Mouse (Mus musculus): ENCODE results near the gene Tmem190. TPM values are rescaled to one million over a fixed set of nuclear protein-coding genes. Genes with fewer than 3 reads are reported as not detected.

Tmem190 gene
- polyA plus RNA-seq, 1 experiment from 2014 or later = not detected

DNA sequence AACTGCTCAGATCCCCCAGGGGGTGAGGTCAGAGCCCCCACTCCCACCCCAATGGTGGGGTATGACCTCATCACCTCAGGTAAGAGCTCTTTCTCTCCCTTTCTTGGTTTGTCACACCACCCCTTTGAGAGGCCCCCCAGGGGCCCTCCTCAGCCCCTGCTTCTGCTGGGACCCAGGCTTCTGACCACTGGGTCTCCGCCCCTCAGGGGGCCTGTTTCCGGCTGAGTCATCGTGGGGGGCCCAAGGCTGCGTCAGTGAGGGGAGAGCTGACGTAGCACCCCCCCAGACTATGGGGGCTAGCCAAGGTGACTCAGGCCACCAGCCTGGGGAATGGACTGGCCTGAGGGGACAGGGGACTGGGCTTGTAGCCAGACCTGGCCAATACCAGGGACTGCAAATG, 2.8 kb upstream of the Tmem190 start:
- Histone ChIP-seq H3K4me3 (ENCODE audit: low read depth, low read length) (no peak overlapping the region), H3K27ac (ENCODE audit: low read depth, low read length) (no peak overlapping the region), H3K9me3 (ENCODE audit: control insufficient read depth) (no peaks in the 10 kb centered on the region), H3K4me2 (replicated peaks; ENCODE audit: low read depth) (no peak overlapping the region), H3K9ac (ENCODE audit: low read depth, low read length) (no peak overlapping the region), H3K4me1 (replicated peaks; ENCODE audit: control insufficient read depth, insufficient read depth, low read length) (no peaks in the 10 kb centered on the region), H3K27me3 (replicated peaks; ENCODE audit: control insufficient read depth, insufficient read depth, low read length) (peaks cover 37% of the 10 kb centered on the region), H3K36me3 (ENCODE audit: control insufficient read depth, insufficient read depth) (peaks cover 7% of the 10 kb centered on the region; the same call in 1 of the 2 replicates)
- no peak for ATAC-seq
- TF ChIP-seq CTCF (IDR thresholded peaks at IDR 0.05; ENCODE audit: low read depth) = no peak
- 28% methylated on average over 5 of the region's 5 CpGs for WGBS

DNA sequence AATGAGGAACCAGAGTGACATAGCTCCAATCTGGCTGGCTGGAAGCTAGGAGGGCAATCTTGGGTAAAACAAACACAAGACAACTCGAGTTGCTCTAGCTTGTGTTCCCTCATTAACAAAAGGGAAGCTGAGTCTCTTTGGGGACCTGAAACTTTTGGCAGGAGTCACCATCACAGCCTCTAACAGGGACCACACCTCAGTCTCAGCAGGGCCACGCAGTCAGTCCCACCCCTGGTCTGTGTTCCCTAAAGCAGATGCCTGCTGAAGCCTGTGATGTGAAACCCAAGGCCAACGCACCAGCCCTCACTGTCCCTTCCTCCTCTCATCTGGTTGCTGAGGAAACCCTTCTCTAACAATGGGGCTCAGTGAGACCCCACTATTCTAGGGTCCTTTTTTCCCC, 607 bp upstream of the Tmem190 start:
- no peak overlapping the region for H3K27ac ChIP-seq (ENCODE audit: low read depth, low read length)
- H3K9ac ChIP-seq (ENCODE audit: low read depth, low read length) = no peak overlapping the region
- 46% methylated on average over 3 of the region's 3 CpGs for WGBS
- no peak for TF ChIP-seq CTCF (IDR thresholded peaks at IDR 0.05; ENCODE audit: low read depth)
- H3K4me3 ChIP-seq (ENCODE audit: low read depth, low read length) = no peak overlapping the region
- no peak overlapping the region for H3K4me2 ChIP-seq (replicated peaks; ENCODE audit: low read depth)
- no peaks in the 10 kb centered on the region for H3K4me1 ChIP-seq (replicated peaks; ENCODE audit: control insufficient read depth, insufficient read depth, low read length)
- peaks cover 8% of the 10 kb centered on the region; the same call in 1 of the 2 replicates for H3K36me3 ChIP-seq (ENCODE audit: control insufficient read depth, insufficient read depth)
- no peaks in the 10 kb centered on the region for H3K9me3 ChIP-seq (ENCODE audit: control insufficient read depth)
- H3K27me3 ChIP-seq (replicated peaks; ENCODE audit: control insufficient read depth, insufficient read depth, low read length) = peaks cover 20% of the 10 kb centered on the region
- no peak for ATAC-seq

DNA sequence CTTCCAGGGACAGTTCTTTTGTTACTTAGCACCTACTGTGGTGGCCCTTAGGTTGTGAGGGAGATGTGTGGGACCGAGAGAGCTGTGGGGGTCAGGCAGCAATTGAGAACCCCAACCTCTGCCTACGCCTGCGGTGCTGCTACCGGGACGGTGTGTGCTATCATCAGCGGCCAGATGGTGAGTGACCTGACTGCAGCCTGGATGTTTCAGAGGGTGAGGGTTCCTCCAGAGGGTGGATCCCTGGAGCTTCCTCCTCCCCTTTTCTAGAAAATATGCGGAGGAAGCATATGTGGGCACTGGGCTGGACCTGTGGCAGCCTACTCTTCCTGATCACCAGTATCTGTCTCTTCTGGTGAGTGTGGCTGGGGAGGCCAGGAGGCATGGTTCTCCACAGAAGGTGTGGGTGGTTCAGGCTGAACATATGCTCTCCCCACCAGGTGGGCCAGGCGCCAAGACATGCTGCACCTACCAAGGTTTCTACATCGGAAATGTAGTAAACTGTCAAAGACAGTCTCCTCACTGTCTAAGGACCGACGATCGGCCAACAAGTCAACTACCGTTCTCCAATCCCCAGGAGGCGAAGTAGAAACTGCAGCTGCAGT, 1.0 kb downstream of the Tmem190 start:
- Histone ChIP-seq H3K27me3 (replicated peaks; ENCODE audit: control insufficient read depth, insufficient read depth, low read length) (0 out of 2 replicates have a peak, but pooled peaks cover 4% of the 10 kb centered on the region), H3K4me2 (replicated peaks; ENCODE audit: low read depth) (no peak overlapping the region), H3K9me3 (ENCODE audit: control insufficient read depth) (no peaks in the 10 kb centered on the region), H3K36me3 (ENCODE audit: control insufficient read depth, insufficient read depth) (peaks cover 8% of the 10 kb centered on the region; the same call in 1 of the 2 replicates), H3K9ac (ENCODE audit: low read depth, low read length) (no peak overlapping the region), H3K4me1 (replicated peaks; ENCODE audit: control insufficient read depth, insufficient read depth, low read length) (no peaks in the 10 kb centered on the region), H3K4me3 (ENCODE audit: low read depth, low read length) (no peak overlapping the region), H3K27ac (ENCODE audit: low read depth, low read length) (no peak overlapping the region)
- ATAC-seq = no peak
- TF ChIP-seq CTCF (IDR thresholded peaks at IDR 0.05; ENCODE audit: low read depth) = no peak
- WGBS = 80% methylated on average over 14 of the region's 14 CpGs

DNA sequence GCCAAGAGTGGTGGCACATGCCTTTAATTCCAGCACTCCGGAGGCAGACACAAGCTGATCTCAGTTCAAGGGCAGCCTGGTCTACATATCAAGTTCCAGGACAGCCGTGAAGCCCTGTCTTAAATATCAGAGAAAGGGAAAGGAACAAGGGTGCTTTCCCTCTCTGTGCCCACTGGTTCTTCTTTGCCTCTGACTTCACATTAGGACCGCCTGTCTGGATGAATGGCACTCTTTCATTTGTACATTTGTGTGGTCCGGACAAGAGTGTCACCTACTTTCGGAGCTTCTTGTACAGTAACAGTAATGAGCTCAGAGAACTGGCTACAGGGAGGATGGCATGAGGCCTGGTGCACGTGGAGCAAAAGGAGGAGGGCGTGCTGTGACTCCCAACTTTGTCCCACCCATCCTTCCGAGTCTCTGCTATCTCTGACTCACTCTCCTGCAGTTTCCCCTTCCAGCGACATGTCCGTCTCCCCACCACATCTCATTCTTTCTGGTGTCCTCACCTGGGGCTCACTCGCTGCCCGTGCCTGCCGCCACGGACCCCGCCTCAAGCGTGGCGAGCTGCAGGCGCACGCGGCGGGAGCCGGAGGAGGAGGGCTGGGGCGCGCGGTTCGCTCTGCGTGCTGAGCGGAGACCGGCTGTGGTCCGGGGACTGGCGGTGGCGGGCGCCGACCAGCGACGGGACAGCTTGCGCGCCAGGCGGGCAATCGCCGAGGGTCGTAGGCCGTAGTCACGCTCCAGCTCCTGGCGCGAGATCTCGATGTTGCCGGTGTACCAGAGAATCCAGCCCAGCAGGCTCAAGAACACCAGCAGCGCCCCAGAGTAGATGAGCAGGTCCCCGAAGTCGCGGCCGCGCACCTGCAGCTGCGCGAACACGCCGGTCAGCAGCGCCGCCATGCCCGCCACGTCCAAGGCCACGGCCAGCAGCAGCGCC, 6.0 kb downstream of the Tmem190 start:
- H3K9me3 ChIP-seq (ENCODE audit: control insufficient read depth) = no peaks in the 10 kb centered on the region
- peak; percentile 17 for ATAC-seq
- no peaks in the 10 kb centered on the region for H3K4me1 ChIP-seq (replicated peaks; ENCODE audit: control insufficient read depth, insufficient read depth, low read length)
- H3K27me3 ChIP-seq (replicated peaks; ENCODE audit: control insufficient read depth, insufficient read depth, low read length) = no peaks in the 10 kb centered on the region
- peak; percentile 64 for TF ChIP-seq CTCF (IDR thresholded peaks at IDR 0.05; ENCODE audit: low read depth)
- peak overlapping the region; percentile 94 for H3K27ac ChIP-seq (ENCODE audit: low read depth, low read length)
- peak overlapping the region; percentile 66 for H3K4me3 ChIP-seq (ENCODE audit: low read depth, low read length)
- 2% methylated on average over 63 of the region's 64 CpGs for WGBS
- peak overlapping the region; percentile 86 for H3K9ac ChIP-seq (ENCODE audit: low read depth, low read length)
- H3K4me2 ChIP-seq (replicated peaks; ENCODE audit: low read depth) = peak overlapping the region; percentile 78
- peaks cover 8% of the 10 kb centered on the region; the same call in 1 of the 2 replicates for H3K36me3 ChIP-seq (ENCODE audit: control insufficient read depth, insufficient read depth)

DNA sequence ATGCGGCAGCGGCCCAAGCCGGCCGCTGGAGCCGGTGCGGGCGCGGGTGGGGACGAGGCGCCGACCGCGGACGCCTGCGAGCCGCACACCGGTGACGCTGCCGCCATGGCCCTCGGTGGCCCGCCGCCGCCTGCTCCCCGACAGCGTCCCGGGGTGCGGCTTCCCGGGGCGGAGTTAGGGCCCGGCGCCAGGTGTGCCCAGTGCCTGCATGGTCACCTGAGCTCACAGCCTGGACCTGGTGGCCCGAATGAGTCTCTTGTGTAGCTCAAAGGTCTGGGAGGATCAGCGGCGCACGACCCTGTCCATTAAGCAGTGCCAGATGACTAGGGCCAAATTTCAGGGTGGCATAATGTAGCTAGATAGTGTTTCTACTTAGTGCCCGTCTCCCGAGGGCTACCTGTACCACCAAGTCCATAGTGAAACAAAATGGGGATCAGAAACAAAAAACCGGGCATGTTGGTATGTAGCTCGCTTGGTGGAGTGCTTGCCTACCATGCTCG, 6.7 kb downstream of the Tmem190 start, which contains the start of gene Tmem238:
Gene Tmem238 (minus strand): TSS at position 221 of the 500 bp plus-strand sequence.
- Histone ChIP-seq H3K4me2 (replicated peaks; ENCODE audit: low read depth) (peak within 1 kb of the TSS; percentile 78), H3K36me3 (ENCODE audit: control insufficient read depth, insufficient read depth) (peaks cover 10% of the 10 kb centered on the region; the same call in 1 of the 2 replicates), H3K4me1 (replicated peaks; ENCODE audit: control insufficient read depth, insufficient read depth, low read length) (no peaks in the 10 kb centered on the region), H3K27me3 (replicated peaks; ENCODE audit: control insufficient read depth, insufficient read depth, low read length) (no peaks in the 10 kb centered on the region), H3K9ac (ENCODE audit: low read depth, low read length) (peak within 1 kb of the TSS; percentile 86), H3K9me3 (ENCODE audit: control insufficient read depth) (no peaks in the 10 kb centered on the region), H3K4me3 (ENCODE audit: low read depth, low read length) (peak within 1 kb of the TSS; percentile 66), H3K27ac (ENCODE audit: low read depth, low read length) (peak within 1 kb of the TSS; percentile 94)
- WGBS = 7% methylated on average over 40 of the region's 40 CpGs
- TF ChIP-seq CTCF (IDR thresholded peaks at IDR 0.05; ENCODE audit: low read depth) = no peak
- ATAC-seq = peak; percentile 74
